Mouse (Mus musculus) midbrain, embryonic 11.5 days (tissue): ENCODE measurements around the gene Zfp688. TPM values are rescaled to one million over a fixed set of nuclear protein-coding genes. Genes with fewer than 3 reads are reported as not detected.
A peak's percentile ranks its signal among the peaks of the same experiment; 100 is the strongest.
"Not testable (repeated sequence)": the region's sequence is repeated elsewhere in the genome, so short reads cannot be mapped to it uniquely, and the experiment has no call there.

Source experiments
- ATAC-seq: fragments of 200-750 bp; cut with Nextera tagmentation; 2 replicates; pipeline ENCODE4 v1.8.0; 2017; ENCODE audit warnings: moderate TSS enrichment, moderate library complexity; ENCODE audit not compliant: low FRiP score
- DNase-seq: peaks from one replicate; pipeline ENCODE4 v3.0.0; 2015; ENCODE audit warnings: low spot score; ENCODE audit errors: missing footprints
- H3K27ac ChIP-seq: fragments of 300-500 bp; sonication (generic); 2 replicates; pipeline ENCODE4 v1.5.1; 2014; ENCODE audit warnings: low read depth, low read length
- H3K27me3 ChIP-seq: fragments of 300-500 bp; sonication (generic); 2 replicates; pipeline ENCODE4 v1.6.1; 2014; ENCODE audit warnings: mild to moderate bottlenecking, low read length, moderate library complexity, mixed read lengths; ENCODE audit not compliant: control insufficient read depth, insufficient read depth
- H3K36me3 ChIP-seq: fragments of 300-500 bp; sonication (generic); 2 replicates; pipeline ENCODE4 v1.6.1; 2014; ENCODE audit warnings: mild to moderate bottlenecking, low read length, moderate library complexity, mixed read lengths; ENCODE audit not compliant: control insufficient read depth, insufficient read depth
- H3K4me1 ChIP-seq: fragments of 300-500 bp; sonication (generic); 2 replicates; pipeline ENCODE4 v1.6.1; 2014; ENCODE audit warnings: low read length; ENCODE audit not compliant: control insufficient read depth, insufficient read depth
- H3K4me2 ChIP-seq: fragments of 300-500 bp; sonication (generic); 2 replicates; pipeline ENCODE4 v1.6.1; 2014; ENCODE audit warnings: mild to moderate bottlenecking, moderate library complexity
- H3K4me3 ChIP-seq: fragments of 300-500 bp; sonication (generic); 2 replicates; pipeline ENCODE4 v1.5.1; 2014; ENCODE audit warnings: low read depth, low read length
- H3K9ac ChIP-seq: fragments of 300-500 bp; sonication (generic); 2 replicates; pipeline ENCODE4 v1.6.1; 2014; ENCODE audit warnings: low read length
- H3K9me3 ChIP-seq: fragments of 300-500 bp; sonication (generic); 2 replicates; pipeline ENCODE4 v1.6.1; 2016; ENCODE audit warnings: low read length; ENCODE audit not compliant: control insufficient read depth
- WGBS: fragments of 180-500 bp; shearing (Covaris S2); extraction: QIAGEN DNeasy Blood & Tissue Kit; methylation state at CpG from one replicate; pipeline ENCODE4 v1.1.7; 2014; 5-methylcytosine and 5-hydroxymethylcytosine counted together
- polyA plus RNA-seq: library from polyadenylated mRNA; unstranded; fragments of >200 nt; fragmentation: Nextera tagmentation; extraction: Ambion mirVana; gene quantifications from 2 replicates; pipeline ENCODE4 v1.2.1, GENCODE M21; 2014

Gene Zfp688
- polyA plus RNA-seq, 1 experiment from 2014 or later = 34.5 TPM

GRCm38 (mm10) chr7:127425911-127426310 is 4.0 kb upstream of the Zfp688 start:
- no peak overlapping the region for H3K27ac ChIP-seq
- H3K4me3 ChIP-seq = no peak overlapping the region
- H3K4me1 ChIP-seq = peaks cover 6% of the 10 kb centered on the region
- DNase-seq (no peak), ATAC-seq (no peak)
- peaks cover 7% of the 10 kb centered on the region; the same call in 1 of the 2 replicates for H3K27me3 ChIP-seq
- no peaks in the 10 kb centered on the region for H3K36me3 ChIP-seq
- H3K4me2 ChIP-seq = no peak overlapping the region
- H3K9ac ChIP-seq = no peak overlapping the region
- H3K9me3 ChIP-seq = no peaks in the 10 kb centered on the region
- WGBS = 90% methylated on average over 2 of the region's 2 CpGs

- Histone ChIP-seq H3K27ac (no peak overlapping the region), H3K9ac (no peak overlapping the region), H3K36me3 (no peaks in the 10 kb centered on the region), H3K27me3 (peaks cover 7% of the 10 kb centered on the region; the same call in 1 of the 2 replicates), H3K4me3 (no peak overlapping the region), H3K9me3 (no peaks in the 10 kb centered on the region), H3K4me2 (no peak overlapping the region), H3K4me1 (peaks cover 6% of the 10 kb centered on the region)
- DNase-seq = no peak
- no peak for ATAC-seq
- 87% methylated on average over 3 of the region's 3 CpGs for WGBS
Measured at GRCm38 (mm10) chr7:127425291-127425690, 3.4 kb upstream of the Zfp688 start.

- ATAC-seq (peak; percentile 47; the same call in 1 of the 2 replicates), DNase-seq (peak; percentile 87)
- Histone ChIP-seq H3K4me1 (peaks cover 6% of the 10 kb centered on the region), H3K9me3 (no peaks in the 10 kb centered on the region), H3K4me2 (peak overlapping the region; percentile 98), H3K36me3 (peaks cover 7% of the 10 kb centered on the region; the same call in 1 of the 2 replicates), H3K27me3 (peaks cover 7% of the 10 kb centered on the region; the same call in 1 of the 2 replicates), H3K4me3 (peak overlapping the region; percentile 75), H3K27ac (no peak overlapping the region), H3K9ac (no peak overlapping the region)
- WGBS = 2% methylated on average over 15 of the region's 15 CpGs
Measured at GRCm38 (mm10) chr7:127422247-127422646, 379 bp upstream of the Zfp688 start.

- no peak overlapping the region for H3K4me3 ChIP-seq
- ATAC-seq = no peak
- no peaks in the 10 kb centered on the region for H3K4me1 ChIP-seq
- H3K27ac ChIP-seq = no peak overlapping the region
- no peaks in the 10 kb centered on the region for H3K27me3 ChIP-seq
- no peaks in the 10 kb centered on the region for H3K36me3 ChIP-seq
- no peak for DNase-seq
- no peak overlapping the region for H3K4me2 ChIP-seq
- H3K9me3 ChIP-seq = no peaks in the 10 kb centered on the region
- H3K9ac ChIP-seq = no peak overlapping the region
- WGBS = 83% methylated on average over 2 of the region's 2 CpGs
Measured at GRCm38 (mm10) chr7:127411418-127411817, 10.4 kb downstream of the Zfp688 start.

GRCm38 (mm10) chr7:127406002-127406987 is 15.6 kb downstream of the Zfp688 start, which contains the start of gene Zfp764:
TSS of gene Zfp764 (minus strand) at chr7:127406822.
- peak; percentile 86 for ATAC-seq
- Histone ChIP-seq H3K4me3 (peak within 1 kb of the TSS; percentile 47), H3K4me2 (peak within 1 kb of the TSS; percentile 85), H3K9ac (peak within 1 kb of the TSS; percentile 81), H3K27ac (0 out of 2 replicates have a peak within 1 kb of the TSS, but pooled peaks have one; percentile 4)
- peak; percentile 98 for DNase-seq
- H3K9me3 ChIP-seq, H3K36me3 ChIP-seq, H3K4me1 ChIP-seq, H3K27me3 ChIP-seq: not testable (repeated sequence)
- WGBS = 6% methylated on average over 40 of the region's 40 CpGs

GRCm38 (mm10) chr7:127404101-127404500 is 17.8 kb downstream of the Zfp688 start:
- not testable (repeated sequence) for ATAC-seq, H3K27me3 ChIP-seq, H3K9me3 ChIP-seq, DNase-seq, H3K4me2 ChIP-seq, H3K9ac ChIP-seq, H3K4me3 ChIP-seq, H3K36me3 ChIP-seq, H3K4me1 ChIP-seq, H3K27ac ChIP-seq
- 97% methylated on average over 6 of the region's 6 CpGs for WGBS

- ATAC-seq (no peak), DNase-seq (no peak)
- Histone ChIP-seq H3K36me3 (no peaks in the 10 kb centered on the region), H3K27me3 (no peaks in the 10 kb centered on the region), H3K9ac (no peak overlapping the region), H3K4me1 (no peaks in the 10 kb centered on the region), H3K27ac (no peak overlapping the region), H3K9me3 (no peaks in the 10 kb centered on the region), H3K4me2 (no peak overlapping the region), H3K4me3 (no peak overlapping the region)
- WGBS = 47% methylated on average over 2 of the region's 2 CpGs
Measured at GRCm38 (mm10) chr7:127402980-127403379, 18.9 kb downstream of the Zfp688 start.

- DNase-seq = no peak
- 67% methylated on average over 3 of the region's 3 CpGs for WGBS
- no peaks in the 10 kb centered on the region for H3K36me3 ChIP-seq
Measured at GRCm38 (mm10) chr7:127400355-127400754, 21.5 kb downstream of the Zfp688 start.

GRCm38 (mm10) chr7:127393944-127394333 is 27.9 kb downstream of the Zfp688 start:
- H3K9me3 ChIP-seq = no peaks in the 10 kb centered on the region
- peak overlapping the region; percentile 62 for H3K9ac ChIP-seq
- H3K27ac ChIP-seq = no peak overlapping the region; the same call in 1 of the 2 replicates
- peaks cover 9% of the 10 kb centered on the region for H3K4me1 ChIP-seq
- H3K4me3 ChIP-seq = peak overlapping the region; percentile 66
- WGBS = 27% methylated on average over 7 of the region's 7 CpGs
- ATAC-seq (no peak), DNase-seq (no peak)
- peak overlapping the region; percentile 82 for H3K4me2 ChIP-seq
- H3K27me3 ChIP-seq = no peaks in the 10 kb centered on the region
- H3K36me3 ChIP-seq = peaks cover 3% of the 10 kb centered on the region; the same call in 1 of the 2 replicates

More at GRCm38 (mm10) chr7:127400355-127400754, 21.5 kb downstream of the Zfp688 start:
- H3K27me3 ChIP-seq = no peaks in the 10 kb centered on the region
- H3K4me1 ChIP-seq = no peaks in the 10 kb centered on the region
- no peak for ATAC-seq
- no peaks in the 10 kb centered on the region for H3K9me3 ChIP-seq
- no peak overlapping the region for H3K27ac ChIP-seq
- H3K9ac ChIP-seq = no peak overlapping the region
- H3K4me3 ChIP-seq = no peak overlapping the region
- H3K4me2 ChIP-seq = no peak overlapping the region
